Mouse (Mus musculus) left cerebral cortex, adult 8-10 months (tissue): ENCODE measurements at regions not wholly inside any gene's neighbourhood (a gene's known extent, or its start where the extent isn't known, plus 50 kb on each side); places are given as distances from the start of the nearest gene placed in this dataset.

Experiments used
- DNase-seq, 2 experiments: peaks; one replicate each; pipeline ENCODE4 v3.0.0; 2022; ENCODE audit warnings: low spot score in 2 of 2

- DNase-seq = no peak
Observed at GRCm38 (mm10) chr10:10628236-10628717, 52.9 kb upstream of the Gm10944 start.

DNA sequence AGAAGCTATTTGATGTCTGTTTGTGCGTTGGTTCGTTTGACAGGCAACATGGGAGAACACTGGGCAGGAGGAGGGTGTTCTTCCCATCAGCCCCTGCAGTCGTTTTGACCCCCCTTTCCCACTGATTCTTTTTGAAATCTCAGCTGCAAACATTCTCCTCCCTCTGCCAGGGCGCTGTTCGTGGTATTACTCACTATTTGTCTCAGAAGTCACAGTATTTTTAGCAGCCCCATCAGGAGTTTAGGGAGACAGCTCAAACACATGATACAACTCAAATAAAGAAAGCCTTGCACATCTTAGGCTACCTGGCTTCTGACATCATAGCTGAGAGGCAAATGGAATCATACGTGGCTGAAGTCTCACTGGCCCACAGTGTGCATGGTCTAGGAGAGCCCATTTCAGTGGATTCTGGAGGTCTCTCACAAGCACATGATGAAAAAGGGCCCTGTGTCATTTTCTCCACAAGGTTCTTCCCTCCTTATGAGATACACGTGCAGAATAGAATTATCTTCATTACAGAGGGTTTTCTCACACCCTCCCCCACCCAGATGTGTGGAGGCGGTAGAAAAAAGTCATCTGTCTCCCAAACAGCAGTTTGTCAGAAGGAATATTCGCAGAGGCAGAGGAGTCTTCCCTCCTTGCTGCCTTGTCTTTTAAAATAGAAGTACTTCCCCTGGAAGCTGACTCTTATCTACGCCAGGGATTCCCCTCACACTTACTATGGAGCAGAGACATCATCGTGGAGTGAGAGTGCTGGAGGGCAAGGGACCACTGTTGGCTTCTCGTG lies 57.1 kb upstream of the Rab32 start:
- peak in 1 of 2 experiments; percentile 43 for DNase-seq

GRCm38 (mm10) chr10:10610561-10611345 lies 52.7 kb upstream of the Rab32 start:
- DNase-seq = peak in 1 of 2 experiments; percentile 30

GRCm38 (mm10) chr10:10608626-10609168 lies 50.6 kb upstream of the Rab32 start:
- no peak for DNase-seq
